Mouse (Mus musculus) cortical plate, adult 2 months (tissue): ENCODE results near the gene Uqcr11.

Experiments
- CTCF ChIP-seq: fragments of 200-500 bp; IDR thresholded peaks from 2 replicates; pipeline ENCODE4 v1.5.1; 2011; ENCODE audit warnings: mild to moderate bottlenecking, control low read depth, low read length; ENCODE audit not compliant: insufficient read depth; ENCODE audit errors: extremely low read depth
- POLR2A ChIP-seq: fragments of 200-500 bp; IDR thresholded peaks from 2 replicates; pipeline ENCODE4 v1.6.1; 2011; ENCODE audit warnings: mild to moderate bottlenecking, low read length, control low read depth; ENCODE audit not compliant: insufficient read depth; ENCODE audit errors: extremely low read depth

- peak; percentile 45 for TF ChIP-seq CTCF
- no peak for TF ChIP-seq POLR2A
These were observed 3.5 kb downstream of the Uqcr11 start for GRCm38 (mm10) chr10:80403044-80403692.
